Comparison of ENCODE assay signal across 7 mouse cellular contexts in genomic region chr14:37135127-37135593, GRCm38 (mm10). TPM values are rescaled to one million over a fixed set of nuclear protein-coding genes. Genes with fewer than 3 reads are reported as not detected.
DNase-seq lines count a peak whose midpoint lies in the region; ATAC-seq lines count a peak whose summit lies in the region.

Gene Ghitm (minus strand): TSS chr14:37135272.

- no peaks in the 10 kb centered on the region for H3K4me1 ChIP-seq in embryonic facial prominence, embryonic 11.5 days (ENCODE audit: control insufficient read depth, insufficient read depth, low read length)
- H3K4me1 ChIP-seq in limb, embryonic 10.5 days = peaks cover 6% of the 10 kb centered on the region; the same call in 1 of the 2 replicates
- peaks cover 11% of the 10 kb centered on the region for H3K4me1 ChIP-seq in midbrain, embryonic 13.5 days (replicated peaks)

- peak; percentile 97 for DNase-seq in adrenal gland, postnatal 14 days
- peak; percentile 97 for DNase-seq in embryonic facial prominence, embryonic 11.5 days (ENCODE audit: low spot score)
- DNase-seq in kidney, adult 11 months = peak; percentile 99
- peak; percentile 91 for DNase-seq in limb, embryonic 10.5 days (ENCODE audit: low spot score)
- DNase-seq in spleen, adult 12 weeks (ENCODE audit: low spot score) = peak; percentile 94

- H3K4me2 ChIP-seq in embryonic facial prominence, embryonic 11.5 days (ENCODE audit: low read depth, low read length) = peak within 1 kb of the TSS; percentile 56
- H3K4me2 ChIP-seq in midbrain, embryonic 13.5 days (replicated peaks) = peak within 1 kb of the TSS; percentile 78

- no peaks in the 10 kb centered on the region for H3K9me3 ChIP-seq in embryonic facial prominence, embryonic 11.5 days (replicated peaks; ENCODE audit: control insufficient read depth, low read length)
- H3K9me3 ChIP-seq in limb, embryonic 10.5 days (replicated peaks) = no peaks in the 10 kb centered on the region
- no peaks in the 10 kb centered on the region for H3K9me3 ChIP-seq in midbrain, embryonic 13.5 days

- peak; percentile 99 for ATAC-seq in embryonic facial prominence, embryonic 11.5 days (replicated peaks; ENCODE audit: insufficient number of reproducible peaks, low FRiP score, low TSS enrichment, low read depth)
- ATAC-seq in granulocyte monocyte progenitor cell, adult 5-6 weeks (replicated peaks; ENCODE audit: poor library complexity, severe bottlenecking) = peak; percentile 96
- ATAC-seq in midbrain, embryonic 13.5 days = peak; percentile 99

- H3K27me3 ChIP-seq in embryonic facial prominence, embryonic 11.5 days (ENCODE audit: control insufficient read depth, insufficient read depth, low read length) = no peaks in the 10 kb centered on the region
- H3K27me3 ChIP-seq in limb, embryonic 10.5 days (ENCODE audit: low read depth, poor library complexity, severe bottlenecking) = no peaks in the 10 kb centered on the region
- H3K27me3 ChIP-seq in midbrain, embryonic 13.5 days = no peaks in the 10 kb centered on the region

- peaks cover 3% of the 10 kb centered on the region; the same call in 1 of the 2 replicates for H3K36me3 ChIP-seq in embryonic facial prominence, embryonic 11.5 days (replicated peaks; ENCODE audit: control insufficient read depth, insufficient read depth, low read depth, low read length)
- peaks cover 33% of the 10 kb centered on the region for H3K36me3 ChIP-seq in limb, embryonic 10.5 days
- peaks cover 21% of the 10 kb centered on the region for H3K36me3 ChIP-seq in midbrain, embryonic 13.5 days

- H3K9ac ChIP-seq in embryonic facial prominence, embryonic 11.5 days (replicated peaks; ENCODE audit: low read length) = peak within 1 kb of the TSS; percentile 84
- peak within 1 kb of the TSS; percentile 93 for H3K9ac ChIP-seq in midbrain, embryonic 13.5 days (replicated peaks)

- H3K27ac ChIP-seq in embryonic facial prominence, embryonic 11.5 days (replicated peaks; ENCODE audit: low read depth, low read length) = no peak within 1 kb of the TSS
- H3K27ac ChIP-seq in limb, embryonic 10.5 days = peak within 1 kb of the TSS; percentile 90
- H3K27ac ChIP-seq in midbrain, embryonic 13.5 days = peak within 1 kb of the TSS; percentile 85

- H3K4me3 ChIP-seq in embryonic facial prominence, embryonic 11.5 days (ENCODE audit: low read depth, low read length) = peak within 1 kb of the TSS; percentile 89
- H3K4me3 ChIP-seq in limb, embryonic 10.5 days = peak within 1 kb of the TSS; percentile 90
- peak within 1 kb of the TSS; percentile 95 for H3K4me3 ChIP-seq in midbrain, embryonic 13.5 days (replicated peaks)

- under 1% methylated on average over 38 of the region's 38 CpGs for WGBS in embryonic facial prominence, embryonic 11.5 days
- under 1% methylated on average over 38 of the region's 38 CpGs for WGBS in limb, embryonic 10.5 days
- WGBS in midbrain, embryonic 13.5 days = under 1% methylated on average over 38 of the region's 38 CpGs

RNA-seq across cellular contexts. Expression of gene Ghitm, which starts in this region (rescaled TPM):
- total RNA-seq in adrenal gland, postnatal 14 days (2021) = 803 and 808 TPM in 2 replicates
- 214 and 216 TPM in 2 replicates for polyA plus RNA-seq in embryonic facial prominence, embryonic 11.5 days (2014; fragmentation: Nextera tagmentation; extraction: Ambion mirVana)
- total RNA-seq in granulocyte monocyte progenitor cell, adult 5-6 weeks (2014; fragmentation: Nextera tagmentation) = 94.2 and 109 TPM in 2 replicates
- 140 and 186 TPM in 2 replicates for total RNA-seq in granulocyte monocyte progenitor cell, adult 5-6 weeks (2017)
- 182 TPM in 2 replicates for polyA plus RNA-seq in limb, embryonic 10.5 days (2016; fragmentation: Nextera tagmentation; extraction: Ambion mirVana)
- polyA plus RNA-seq in midbrain, embryonic 13.5 days (2015; fragmentation: Nextera tagmentation; extraction: Ambion mirVana) = 179 and 188 TPM in 2 replicates
